Mouse (Mus musculus) spleen, postnatal 4 days (tissue): ENCODE measurements around the gene Sema3f.

Source experiments
- DNase-seq, 2 experiments: peaks; one replicate each; pipeline ENCODE4 v3.0.0; 2022; ENCODE audit warnings: low spot score in 2 of 2

Sema3f gene

GRCm38 (mm10) chr9:107692785-107693184 is 17.5 kb downstream of the Sema3f start:
- DNase-seq: no peak

GRCm38 (mm10) chr9:107690391-107690790 is 19.9 kb downstream of the Sema3f start:
- no peak for DNase-seq

DNA sequence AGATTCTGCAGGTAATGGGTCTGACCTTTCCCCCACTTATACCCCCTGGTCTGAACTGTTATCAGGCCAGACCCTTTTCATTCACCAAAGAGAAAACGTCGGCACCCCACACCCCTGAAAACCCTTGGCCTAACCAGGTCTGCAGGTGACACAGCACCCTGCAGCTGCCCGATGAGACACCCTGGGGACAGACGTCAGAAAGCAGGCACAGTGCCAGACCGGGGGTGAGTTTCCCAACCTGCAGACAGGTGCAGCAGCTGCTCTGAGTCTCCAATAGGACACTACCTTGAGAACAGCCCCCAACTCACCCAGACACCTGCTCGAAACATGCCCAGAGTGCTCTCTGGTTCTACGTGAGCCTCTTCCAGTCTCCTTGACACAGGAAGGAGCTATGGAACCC is 21.3 kb downstream of the Sema3f start:
- DNase-seq: no peak

- no peak for DNase-seq
These were observed 21.9 kb downstream of the Sema3f start for GRCm38 (mm10) chr9:107688415-107688814.

DNA sequence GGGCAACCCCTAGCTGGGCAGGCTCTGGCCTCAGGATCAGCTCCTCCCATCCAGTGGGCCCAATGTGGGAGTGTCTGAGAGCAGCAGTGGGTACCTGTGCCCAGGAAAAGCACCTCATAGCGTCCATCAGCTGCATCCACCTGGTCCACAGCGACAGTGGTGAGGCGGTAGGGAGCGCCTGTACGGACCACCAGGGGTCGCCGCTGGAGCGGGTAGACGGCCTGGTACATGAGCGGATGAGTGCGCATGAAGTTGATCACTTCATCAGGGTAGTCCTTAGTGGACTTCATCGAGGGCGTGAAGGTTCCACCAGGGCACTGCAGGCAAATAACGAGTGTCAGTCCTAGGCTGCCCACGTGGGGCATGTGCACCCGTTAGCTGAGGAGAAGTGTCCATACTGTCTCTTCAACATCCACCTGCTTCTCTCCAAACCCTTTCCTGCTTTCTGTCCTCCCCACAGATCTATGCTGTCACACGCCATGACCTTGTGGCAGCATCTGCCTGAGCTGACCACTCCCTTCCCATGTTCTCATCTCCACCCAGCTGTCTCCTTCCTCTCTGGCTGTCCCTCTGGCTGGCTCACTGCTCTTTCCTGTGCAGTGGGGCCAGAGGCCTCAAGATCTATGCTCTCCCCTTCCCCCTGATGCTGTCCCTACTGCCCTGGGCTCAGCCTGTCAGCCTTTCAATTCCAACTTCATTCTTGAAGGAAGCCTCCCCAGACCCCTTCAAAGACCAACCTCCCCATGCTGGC is 24.9 kb downstream of the Sema3f start:
- DNase-seq: peak; percentile 41 to 79

DNA sequence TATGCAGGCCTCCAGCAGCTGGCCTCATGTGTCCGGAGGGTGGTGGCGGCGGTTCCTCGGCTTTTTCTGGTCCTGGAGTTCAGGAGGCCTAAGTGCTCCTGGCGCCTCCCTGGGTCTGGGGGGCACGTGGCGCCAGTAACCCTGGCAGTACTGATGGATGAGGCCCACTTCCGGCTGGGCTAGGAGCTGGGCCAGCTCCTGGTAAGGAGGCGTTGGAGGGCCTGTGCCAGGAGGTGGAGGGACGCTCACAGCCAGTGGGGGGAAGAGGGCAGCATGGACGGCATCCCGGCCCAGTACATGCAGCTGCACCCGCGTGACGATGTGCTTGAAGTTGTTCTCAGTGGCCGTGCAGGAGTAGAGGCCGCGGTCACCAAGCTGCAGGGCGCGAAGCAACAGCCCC is 27.9 kb downstream of the Sema3f start:
- DNase-seq: no peak

DNA sequence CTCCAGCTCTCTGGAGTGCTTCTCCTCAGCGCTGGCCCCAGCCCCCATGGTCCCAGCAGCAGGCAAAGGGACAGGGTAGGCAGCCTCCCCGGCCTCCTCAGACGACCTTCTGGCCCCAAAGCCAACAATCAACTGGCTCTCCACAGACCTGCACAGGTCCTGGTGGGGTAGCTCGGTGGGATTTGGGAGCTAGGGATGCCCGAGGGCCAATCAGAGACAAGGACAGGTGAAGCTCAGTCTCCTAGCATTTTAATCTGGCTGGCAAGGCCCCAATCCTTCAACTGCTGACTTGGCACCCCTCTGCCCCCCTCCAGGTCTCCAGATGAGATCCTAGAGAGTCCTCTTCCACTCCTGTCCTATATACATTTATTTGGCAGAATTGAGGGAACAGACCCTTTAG is 30.8 kb downstream of the Sema3f start, which contains the start of gene Gnat1:
Gnat1 (minus strand) TSS at position 212 of the 400 bp plus-strand sequence.
- DNase-seq: no peak

DNA sequence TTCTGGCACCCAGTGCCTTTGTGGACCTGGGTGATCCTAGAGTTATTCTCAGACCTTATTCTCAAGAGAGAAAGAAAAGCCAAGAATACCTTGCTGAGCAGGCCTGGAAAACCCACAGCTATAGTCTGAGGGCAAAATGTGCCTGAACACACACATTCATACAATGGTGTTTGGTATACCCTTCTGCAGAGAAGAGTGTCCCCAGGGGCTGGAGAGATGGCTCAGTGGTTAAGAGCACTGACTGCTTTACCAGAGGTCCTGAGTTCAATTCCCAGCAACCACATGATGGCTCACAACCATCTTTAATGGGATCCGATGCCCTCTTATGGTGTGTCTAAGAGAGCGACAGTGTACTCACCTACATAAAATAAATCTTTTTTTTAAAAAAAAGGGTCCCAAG is 31.4 kb downstream of the Sema3f start:
- no peak for DNase-seq

- peak; percentile 70 to 89 for DNase-seq
These were observed 32.3 kb downstream of the Sema3f start for GRCm38 (mm10) chr9:107677819-107678526.

DNA sequence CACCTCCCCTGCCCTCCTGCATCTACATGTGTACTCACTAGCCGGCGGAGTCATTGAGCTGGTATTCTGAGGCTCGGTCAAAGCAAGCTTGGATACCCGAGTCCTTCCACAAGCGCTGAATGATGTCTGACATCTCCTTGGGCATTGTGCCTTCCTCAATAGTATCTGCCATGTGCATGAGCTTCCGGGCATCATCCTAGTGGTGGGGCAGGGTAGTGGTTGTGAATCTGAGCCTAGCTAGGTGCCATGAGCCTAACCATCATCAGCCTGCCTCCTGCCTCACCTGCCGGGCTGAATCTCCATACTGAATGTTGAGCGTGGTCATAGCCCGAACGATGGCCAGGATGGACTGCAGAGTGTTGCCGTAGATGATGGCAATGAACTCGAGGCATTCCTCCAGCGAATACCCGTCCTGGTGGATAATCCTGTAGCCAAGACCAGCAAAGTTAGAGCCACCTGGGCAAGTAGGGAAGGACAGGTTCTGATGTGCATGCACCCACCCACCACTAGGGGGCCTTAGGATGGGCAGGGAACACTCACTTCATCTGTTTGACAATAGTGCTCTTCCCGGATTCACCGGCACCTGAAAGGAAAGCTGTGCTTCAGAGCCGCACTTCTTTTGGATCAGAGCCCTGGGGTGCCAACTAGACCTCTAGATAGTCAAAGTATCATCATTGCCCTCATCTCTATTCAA is 33.0 kb downstream of the Sema3f start:
- peak; percentile 50 to 81 for DNase-seq

- no peak for DNase-seq
These were observed 34.0 kb downstream of the Sema3f start for GRCm38 (mm10) chr9:107676302-107676701.

DNA sequence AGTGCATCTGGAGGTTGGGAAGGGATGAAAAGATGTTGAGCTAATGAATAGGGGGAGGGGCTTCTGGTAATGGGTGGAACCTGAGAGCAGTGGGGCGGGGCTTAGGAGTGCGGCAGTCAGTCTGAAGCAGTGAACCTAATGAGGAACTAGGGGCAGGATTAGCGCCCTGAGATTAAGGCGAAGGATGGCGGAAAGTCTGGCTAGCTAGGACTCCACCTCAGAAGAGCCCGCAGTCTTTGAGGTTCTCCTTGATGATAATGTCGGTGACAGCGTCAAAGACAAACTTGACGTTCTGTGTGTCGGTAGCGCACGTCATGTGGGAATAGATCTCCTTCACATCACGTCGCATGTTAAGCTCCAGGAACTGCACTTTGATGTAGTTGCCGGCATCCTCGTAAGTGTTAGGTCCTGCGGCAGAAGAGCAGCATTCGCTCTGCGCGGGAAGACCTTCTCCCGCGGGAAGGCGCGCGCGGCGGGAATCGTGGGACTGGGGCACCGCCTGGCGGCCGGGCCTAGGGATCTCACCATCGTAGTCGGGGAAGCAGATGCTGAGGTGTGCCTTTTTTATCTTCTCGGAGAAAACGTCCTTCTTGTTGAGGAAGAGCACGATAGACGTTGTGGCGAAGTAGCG is 34.5 kb downstream of the Sema3f start:
- DNase-seq: peak; percentile 37 to 75

GRCm38 (mm10) chr9:107674609-107675429 is 35.5 kb downstream of the Sema3f start:
- DNase-seq: no peak

DNA sequence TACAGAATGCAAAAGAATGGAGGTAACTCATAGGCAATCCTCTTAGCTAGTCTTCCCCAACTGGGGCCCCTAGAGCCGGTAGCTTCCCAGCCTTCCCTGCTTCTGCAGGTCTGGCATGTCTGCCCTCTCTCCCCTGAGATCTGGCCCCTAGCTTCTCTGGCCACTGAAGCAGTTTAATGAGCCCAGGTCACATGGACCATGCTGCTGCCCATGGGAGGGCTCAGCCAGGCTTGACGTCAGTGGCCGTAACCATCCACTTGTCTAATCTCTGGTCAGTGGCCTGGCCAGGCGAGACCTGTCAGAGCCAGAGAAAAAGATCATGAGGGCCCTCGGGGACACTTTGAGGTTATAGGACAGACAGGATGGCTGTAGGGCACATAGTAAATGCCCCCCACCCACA is 40.0 kb downstream of the Sema3f start:
- DNase-seq: no peak

GRCm38 (mm10) chr9:107669480-107669945 is 40.8 kb downstream of the Sema3f start, which contains the start of gene Slc38a3:
Gene Slc38a3 (minus strand): TSS chr9:107669530.
- no peak for DNase-seq

DNA sequence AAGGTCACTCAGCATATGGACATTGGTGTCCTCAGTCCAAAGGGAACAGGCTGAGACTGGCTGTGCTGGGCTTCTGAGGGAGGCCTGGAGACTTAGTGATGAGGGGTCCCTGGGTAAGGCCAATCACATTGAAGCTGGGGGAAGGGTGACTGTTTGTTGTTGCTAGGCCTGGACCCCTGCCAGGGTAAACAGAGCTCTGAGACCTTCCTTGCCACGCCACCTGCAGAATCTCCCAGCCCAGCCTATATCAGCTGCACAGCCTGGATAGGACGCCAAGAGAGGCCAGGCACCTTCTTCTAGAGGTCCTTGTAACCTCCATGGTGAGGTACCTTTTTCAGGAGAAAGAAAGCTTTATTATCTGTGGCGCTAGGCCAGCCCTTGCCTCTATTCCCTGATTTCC is 41.4 kb downstream of the Sema3f start:
- DNase-seq: no peak

DNA sequence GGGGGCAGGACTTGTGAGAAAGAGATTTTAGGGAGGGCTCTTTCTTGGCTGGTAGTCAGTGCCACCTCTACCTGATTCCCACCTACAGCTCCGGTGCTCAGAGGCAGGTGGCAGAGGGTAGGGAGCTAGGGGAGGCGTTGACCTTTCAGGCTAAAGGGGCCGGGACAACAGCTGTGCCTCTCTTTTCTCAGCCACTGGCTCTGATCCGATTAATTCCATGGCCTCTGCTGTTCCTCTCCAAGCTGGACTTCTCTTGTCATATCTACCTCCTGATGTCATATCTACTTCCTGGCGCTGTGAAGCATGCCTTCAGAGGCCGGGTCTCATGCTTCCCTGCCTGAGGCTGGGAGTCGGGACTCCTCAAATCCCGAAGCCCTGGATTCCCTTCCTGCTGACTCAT is 42.3 kb downstream of the Sema3f start:
- no peak for DNase-seq

- DNase-seq: no peak
These were observed 43.1 kb downstream of the Sema3f start for GRCm38 (mm10) chr9:107667219-107667618.

- DNase-seq: no peak
These were observed 43.5 kb downstream of the Sema3f start for GRCm38 (mm10) chr9:107666751-107667205.

- no peak for DNase-seq
These were observed 45.0 kb downstream of the Sema3f start for GRCm38 (mm10) chr9:107665308-107665707.

GRCm38 (mm10) chr9:107663525-107663924 is 46.8 kb downstream of the Sema3f start:
- no peak for DNase-seq
